Mouse (Mus musculus) forebrain, embryonic 14.5 days (tissue): ENCODE measurements around the gene Pcmt1. TPM values are rescaled to one million over a fixed set of nuclear protein-coding genes. Genes with fewer than 3 reads are reported as not detected.

Source experiments
- ATAC-seq: fragments of 200-750 bp; cut with Nextera tagmentation; 2 replicates; pipeline ENCODE4 v1.8.0; 2017; ENCODE audit warnings: mild to moderate bottlenecking, moderate library complexity
- DNase-seq: peaks from one replicate; pipeline ENCODE4 v3.0.0-alpha.2; 2015; ENCODE audit warnings: low spot score
- H3K27ac ChIP-seq: fragments of 300-500 bp; sonication (generic); 2 replicates; pipeline ENCODE4 v1.5.1; 2014; ENCODE audit warnings: low read depth, mild to moderate bottlenecking, control low read depth, low read length, moderate library complexity
- H3K27me3 ChIP-seq: fragments of 300-500 bp; sonication (generic); replicated peaks from 2 replicates; pipeline ENCODE4 v1.6.1; 2014; ENCODE audit warnings: low read length, control low read depth, mixed read lengths; ENCODE audit not compliant: control insufficient read depth, insufficient read depth
- H3K36me3 ChIP-seq: fragments of 300-500 bp; sonication (generic); 2 replicates; pipeline ENCODE4 v1.6.1; 2014; ENCODE audit warnings: low read length, control low read depth; ENCODE audit not compliant: control insufficient read depth, insufficient read depth
- H3K4me1 ChIP-seq: fragments of 300-500 bp; sonication (generic); 2 replicates; pipeline ENCODE4 v1.6.1; 2014; ENCODE audit warnings: antibody characterized with exemption, low read length, control low read depth; ENCODE audit not compliant: control insufficient read depth, insufficient read depth
- H3K4me2 ChIP-seq: fragments of 300-500 bp; sonication (generic); 2 replicates; pipeline ENCODE4 v1.6.1; 2014; ENCODE audit warnings: mild to moderate bottlenecking, control low read depth, low read length
- H3K4me3 ChIP-seq: fragments of 300-500 bp; sonication (generic); 2 replicates; pipeline ENCODE4 v1.5.1; 2014; ENCODE audit warnings: low read depth, low read length, control low read depth
- H3K9ac ChIP-seq: fragments of 300-500 bp; sonication (generic); 2 replicates; pipeline ENCODE4 v1.6.1; 2014; ENCODE audit warnings: mild to moderate bottlenecking, low read length, control low read depth, moderate library complexity
- H3K9me3 ChIP-seq: fragments of 300-500 bp; sonication (generic); replicated peaks from 2 replicates; pipeline ENCODE4 v1.6.1; 2016; ENCODE audit warnings: low read length, control low read depth, mixed read lengths; ENCODE audit not compliant: control insufficient read depth
- WGBS: fragments of 180-500 bp; shearing (Covaris S2); extraction: QIAGEN DNeasy Blood & Tissue Kit; methylation state at CpG from one replicate; pipeline ENCODE4 v1.1.7; 2014; 5-methylcytosine and 5-hydroxymethylcytosine counted together
- polyA plus RNA-seq: library from polyadenylated mRNA; unstranded; fragments of >200 nt; fragmentation: Nextera tagmentation; extraction: Ambion mirVana; gene quantifications from 2 replicates; pipeline ENCODE4 v1.2.1, GENCODE M21; 2014

Gene Pcmt1
- polyA plus RNA-seq, 1 experiment from 2014 or later = 172 TPM

DNA sequence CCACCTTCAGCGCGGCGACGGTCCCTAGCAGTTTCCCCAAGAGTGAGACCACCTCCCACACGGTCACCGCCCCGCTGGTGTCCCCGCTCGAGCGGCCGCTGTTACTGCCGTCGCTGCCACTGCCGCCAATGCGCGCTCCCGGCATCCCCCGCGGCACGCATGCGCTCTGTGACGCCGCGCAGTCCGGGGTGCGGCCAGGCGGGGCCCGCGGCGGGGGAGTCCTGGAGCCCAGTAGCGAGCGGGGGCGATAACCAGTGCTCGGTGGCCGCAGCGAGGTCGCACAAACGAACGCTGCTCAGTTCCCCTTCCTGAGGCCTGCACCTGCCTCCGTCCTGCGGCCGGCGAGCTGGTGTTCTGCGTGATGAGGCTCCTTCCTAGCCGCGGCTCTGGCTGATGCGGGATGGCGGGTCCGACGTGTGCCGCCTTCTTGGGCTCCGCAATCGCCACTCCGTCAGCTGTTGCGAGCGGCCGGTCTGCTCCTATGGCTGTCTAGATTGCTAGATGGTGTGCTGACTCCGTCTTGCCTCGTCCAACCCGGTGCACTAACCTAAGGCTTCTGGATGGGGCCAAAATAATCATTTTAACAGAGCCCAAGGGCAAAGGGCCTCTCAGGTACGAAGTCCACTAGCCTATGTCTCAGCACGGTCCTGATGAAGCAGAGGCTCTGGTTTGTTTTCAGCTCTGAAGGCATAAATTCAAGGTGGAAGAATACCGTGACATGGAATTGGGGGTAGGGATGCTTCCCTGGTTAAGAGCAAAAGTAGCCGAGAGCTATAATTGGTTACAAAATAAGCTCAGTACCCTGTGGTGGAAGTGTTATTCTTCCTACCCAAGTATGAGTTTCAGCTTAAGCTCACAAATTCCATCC lies 17.5 kb downstream of the Pcmt1 start:
- H3K9me3 ChIP-seq = no peaks in the 10 kb centered on the region
- H3K4me1 ChIP-seq = peaks cover 10% of the 10 kb centered on the region
- DNase-seq (peak; percentile 93), ATAC-seq (peak; percentile 93)
- no peaks in the 10 kb centered on the region for H3K36me3 ChIP-seq
- no peaks in the 10 kb centered on the region for H3K27me3 ChIP-seq
- WGBS = under 1% methylated on average over 51 of the region's 64 CpGs
- peak overlapping the region; percentile 94 for H3K4me2 ChIP-seq
- peak overlapping the region; percentile 88 for H3K27ac ChIP-seq
- H3K9ac ChIP-seq = peak overlapping the region; percentile 94
- H3K4me3 ChIP-seq = peak overlapping the region; percentile 86

DNA sequence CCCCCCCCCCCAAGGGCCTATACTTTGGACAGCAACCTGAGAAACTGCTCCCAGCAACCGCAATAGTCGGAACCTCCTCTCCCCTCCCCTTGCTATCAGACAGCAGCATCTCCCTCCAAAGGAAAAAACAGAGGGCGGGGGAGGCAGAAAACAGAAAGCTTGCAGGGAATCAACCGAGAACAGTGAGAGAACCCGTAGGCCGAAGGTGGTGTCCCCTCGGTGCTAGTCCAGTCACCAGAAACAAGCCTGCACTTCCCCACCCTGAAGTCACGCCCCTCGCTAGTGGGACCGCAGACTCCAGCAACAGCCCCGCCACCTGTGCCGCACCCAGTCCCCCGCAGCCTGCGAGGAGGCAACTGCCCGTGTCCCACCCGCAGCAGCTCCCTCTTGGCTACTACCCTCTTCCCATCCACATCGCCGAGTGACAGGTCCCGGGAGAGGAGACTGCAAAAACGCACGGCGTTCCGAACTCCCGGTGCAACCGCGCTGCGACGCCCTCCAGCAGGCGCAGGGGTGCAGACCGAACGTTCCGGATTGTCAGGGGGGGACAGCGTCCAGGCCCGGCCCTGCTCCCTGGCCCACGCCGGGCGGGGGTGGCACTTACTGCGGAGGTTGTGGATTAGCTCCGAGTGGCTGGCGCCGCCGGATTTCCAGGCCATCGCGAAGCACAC lies 18.3 kb downstream of the Pcmt1 start:
- Histone ChIP-seq H3K27me3 (no peaks in the 10 kb centered on the region), H3K4me1 (peaks cover 5% of the 10 kb centered on the region), H3K36me3 (no peaks in the 10 kb centered on the region), H3K27ac (peak overlapping the region; percentile 88), H3K4me2 (peak overlapping the region; percentile 94), H3K9me3 (no peaks in the 10 kb centered on the region), H3K9ac (peak overlapping the region; percentile 94), H3K4me3 (peak overlapping the region; percentile 86)
- ATAC-seq = peak; percentile 81
- under 1% methylated on average over 44 of the region's 44 CpGs for WGBS
- DNase-seq = no peak

DNA sequence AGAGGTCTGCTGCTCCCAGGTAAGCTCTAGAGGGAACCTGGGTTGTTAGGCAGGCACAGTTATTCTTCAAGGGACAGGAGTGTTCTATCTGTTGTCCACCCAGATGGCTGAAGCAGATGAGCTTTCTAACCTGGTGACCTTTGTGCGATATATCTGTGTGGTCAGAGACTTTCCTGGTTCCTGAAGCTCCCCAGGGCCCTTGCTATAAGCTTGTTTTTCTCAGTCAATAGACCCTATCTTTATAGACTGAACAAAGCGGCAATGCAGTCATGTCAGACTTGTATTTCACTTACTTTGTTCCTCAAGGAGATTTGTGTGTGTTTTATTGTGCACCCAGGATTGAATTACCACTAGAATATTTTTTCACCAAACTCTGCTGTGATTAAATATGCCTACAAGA lies 29.9 kb downstream of the Pcmt1 start:
- 99% methylated on average over 2 of the region's 2 CpGs for WGBS
- no peak for DNase-seq
- Histone ChIP-seq H3K27ac (no peak overlapping the region), H3K4me2 (no peak overlapping the region), H3K36me3 (peaks cover 24% of the 10 kb centered on the region), H3K4me1 (no peaks in the 10 kb centered on the region), H3K9me3 (no peaks in the 10 kb centered on the region), H3K9ac (no peak overlapping the region), H3K4me3 (no peak overlapping the region), H3K27me3 (no peaks in the 10 kb centered on the region)
- ATAC-seq = no peak

DNA sequence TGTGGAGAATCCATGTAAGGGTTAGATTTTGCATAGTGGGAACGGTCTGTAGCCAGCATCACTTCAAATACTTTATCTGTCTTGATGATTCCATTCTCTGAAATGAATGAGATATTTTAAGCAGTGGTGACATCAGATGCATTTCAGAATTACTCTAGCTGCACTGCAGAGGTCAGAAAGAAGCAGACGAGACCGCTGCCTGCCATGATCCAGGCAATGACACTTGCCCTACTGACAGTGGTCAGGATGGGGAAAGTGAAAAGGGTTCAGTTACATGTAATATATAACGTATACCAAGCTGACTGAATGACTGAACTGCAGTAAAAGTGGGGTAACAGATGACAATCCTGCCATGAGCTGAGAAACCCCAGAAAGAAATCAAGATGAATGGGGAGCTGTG lies 31.9 kb downstream of the Pcmt1 start:
- H3K36me3 ChIP-seq = peaks cover 32% of the 10 kb centered on the region
- no peak overlapping the region for H3K27ac ChIP-seq
- WGBS = 91% methylated on average over 4 of the region's 4 CpGs
- H3K4me2 ChIP-seq = no peak overlapping the region
- DNase-seq (no peak), ATAC-seq (no peak)
- no peak overlapping the region for H3K4me3 ChIP-seq
- H3K4me1 ChIP-seq = no peaks in the 10 kb centered on the region
- no peaks in the 10 kb centered on the region for H3K27me3 ChIP-seq
- H3K9ac ChIP-seq = no peak overlapping the region
- H3K9me3 ChIP-seq = no peaks in the 10 kb centered on the region

DNA sequence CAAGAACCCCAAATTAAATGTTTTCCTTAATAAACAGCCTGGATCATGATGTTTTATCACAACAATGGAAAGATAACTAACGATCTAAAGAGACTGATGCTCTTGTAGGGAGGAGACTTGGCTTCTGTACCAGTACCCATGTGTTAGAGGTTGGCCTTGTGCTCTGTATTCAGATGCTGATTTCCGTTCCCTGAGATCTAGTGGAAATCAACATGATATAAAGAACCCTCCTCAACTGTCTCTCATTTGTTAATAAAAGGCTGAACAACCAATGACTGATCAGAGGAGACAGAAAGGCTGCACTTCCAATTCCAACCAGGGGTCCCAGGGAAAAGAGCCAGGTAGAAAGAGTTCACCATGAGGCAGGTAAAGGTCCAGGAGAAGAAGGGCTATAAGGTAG lies 35.0 kb downstream of the Pcmt1 start:
- WGBS = 72% methylated on average over 2 of the region's 2 CpGs
- H3K4me2 ChIP-seq = no peak overlapping the region
- H3K36me3 ChIP-seq = peaks cover 55% of the 10 kb centered on the region
- DNase-seq = no peak
- no peak overlapping the region for H3K27ac ChIP-seq
- H3K4me3 ChIP-seq = no peak overlapping the region
- ATAC-seq = no peak
- H3K4me1 ChIP-seq = no peaks in the 10 kb centered on the region
- H3K27me3 ChIP-seq = no peaks in the 10 kb centered on the region
- H3K9me3 ChIP-seq = no peaks in the 10 kb centered on the region
- no peak overlapping the region for H3K9ac ChIP-seq

DNA sequence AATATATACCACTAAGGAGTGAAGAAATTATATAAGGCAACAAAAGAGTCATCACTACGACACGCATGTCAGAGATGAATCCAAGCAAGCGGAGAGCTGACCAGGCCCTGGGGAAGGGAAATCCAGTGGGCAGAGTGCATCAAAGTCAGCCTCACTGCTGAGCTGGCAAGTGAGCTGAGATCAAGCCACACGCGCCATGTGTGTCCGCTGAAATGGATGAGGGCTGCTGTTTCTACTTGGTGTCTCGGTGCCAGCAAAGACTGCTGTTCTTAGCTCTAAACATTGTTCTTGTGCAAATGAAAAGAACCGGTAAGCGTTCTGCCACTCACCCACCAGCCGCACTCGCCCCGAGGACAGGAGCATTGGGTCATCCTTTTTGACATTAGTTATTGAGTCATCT lies 40.6 kb downstream of the Pcmt1 start:
- H3K9ac ChIP-seq = no peak overlapping the region
- WGBS = 94% methylated on average over 12 of the region's 12 CpGs
- H3K36me3 ChIP-seq = peaks cover 67% of the 10 kb centered on the region
- H3K4me3 ChIP-seq = no peak overlapping the region
- DNase-seq (no peak), ATAC-seq (no peak)
- H3K27ac ChIP-seq = no peak overlapping the region
- no peak overlapping the region for H3K4me2 ChIP-seq
- no peaks in the 10 kb centered on the region for H3K4me1 ChIP-seq
- no peaks in the 10 kb centered on the region for H3K9me3 ChIP-seq
- H3K27me3 ChIP-seq = no peaks in the 10 kb centered on the region

DNA sequence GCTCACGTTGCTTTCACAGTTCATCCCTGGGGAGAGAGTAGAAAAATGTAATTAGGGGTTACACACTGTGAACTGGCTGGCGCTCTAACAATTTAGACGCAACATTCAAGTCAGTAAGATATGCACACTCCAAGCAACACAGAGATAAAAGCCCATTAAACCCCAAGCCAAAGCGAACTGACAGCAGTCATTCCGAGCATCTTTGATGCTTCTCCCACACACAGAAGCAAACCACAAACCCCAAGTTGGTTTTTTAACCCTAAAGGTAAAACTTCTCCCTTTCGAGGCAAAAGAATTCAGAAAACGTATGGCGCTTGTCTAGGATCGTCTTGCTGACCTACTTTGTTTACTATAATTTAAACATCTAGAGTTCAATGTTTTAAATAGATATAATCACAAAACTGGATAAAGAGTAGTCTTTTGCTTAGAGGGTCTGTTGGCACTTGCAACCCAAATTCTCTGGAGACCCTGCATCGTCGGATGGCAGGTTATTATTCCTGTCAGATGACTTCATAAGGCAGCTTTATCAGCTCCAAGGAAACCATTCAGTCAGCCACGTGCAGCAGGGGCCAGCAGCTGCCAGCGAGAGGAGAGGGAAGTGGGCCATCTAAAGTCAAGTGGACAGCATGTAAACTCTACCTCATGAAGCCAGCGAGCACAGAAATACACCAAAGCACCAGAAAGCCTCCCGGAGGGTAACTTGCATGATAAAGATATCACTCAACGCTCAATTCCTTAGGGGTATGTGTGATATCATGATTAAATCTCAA lies 49.8 kb downstream of the Pcmt1 start:
- no peak for ATAC-seq
- no peak for DNase-seq
- Histone ChIP-seq H3K4me1 (no peaks in the 10 kb centered on the region), H3K36me3 (peaks cover 42% of the 10 kb centered on the region), H3K9ac (no peak overlapping the region), H3K27ac (no peak overlapping the region), H3K27me3 (no peaks in the 10 kb centered on the region), H3K9me3 (no peaks in the 10 kb centered on the region), H3K4me2 (no peak overlapping the region), H3K4me3 (no peak overlapping the region)
- WGBS = 86% methylated on average over 16 of the region's 16 CpGs

DNA sequence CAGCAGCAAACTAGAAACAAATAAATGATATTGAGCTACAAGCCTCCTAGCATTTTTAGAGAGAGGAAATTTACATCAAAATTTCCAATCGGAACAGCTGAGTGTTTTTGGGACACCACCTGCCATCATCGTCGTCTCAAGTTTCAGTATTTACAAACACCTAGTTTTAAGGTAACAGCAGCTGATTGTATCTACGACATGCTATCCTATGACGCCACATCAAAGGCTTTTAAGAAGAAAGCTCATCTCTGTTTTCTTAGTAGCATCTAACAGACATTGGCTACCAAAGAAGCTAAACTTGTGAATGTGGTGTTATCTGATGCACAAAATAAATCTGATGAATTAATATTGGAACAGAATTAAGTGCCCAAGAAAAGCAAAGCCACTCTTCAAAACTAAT lies 50.6 kb downstream of the Pcmt1 start:
- Histone ChIP-seq H3K27me3 (no peaks in the 10 kb centered on the region), H3K27ac (no peak overlapping the region), H3K4me2 (no peak overlapping the region), H3K9me3 (no peaks in the 10 kb centered on the region), H3K36me3 (peaks cover 42% of the 10 kb centered on the region), H3K9ac (no peak overlapping the region), H3K4me1 (no peaks in the 10 kb centered on the region), H3K4me3 (no peak overlapping the region)
- 96% methylated on average over 5 of the region's 5 CpGs for WGBS
- no peak for ATAC-seq
- no peak for DNase-seq
